In genomic region chr7:68843374-68843773, GRCm38 (mm10) we compare ENCODE assay signal across 10 mouse cellular contexts.
DNase-seq lines count a peak whose midpoint lies in the region; TF ChIP-seq lines count a peak whose summit lies in the region.
"Had no signal": no experiment of that assay in that cellular context is flagged by ENCODE, and none has a peak within 500 bp of the region (broad histone marks: within the 10 kb centered on the region; RNA-seq: fewer than 3 reads in every experiment).

No protein-coding gene starts in this region.

- no peak overlapping the region for H3K27ac ChIP-seq in gastrocnemius, adult 2 months
- H3K27ac ChIP-seq: midbrain, embryonic 12.5 days had no signal

- DNase-seq in gastrocnemius, adult 2 months = peak; percentile 22
- no peak for DNase-seq in gastrocnemius, postnatal 25 days
- peak; percentile 13 for DNase-seq in ovary, postnatal 36 days (ENCODE audit: low spot score)
- DNase-seq in ovary, adult 18-20 months (ENCODE audit: low spot score) = no peak
- peak; percentile 12 for DNase-seq in brain, adult 2 months (ENCODE audit: low read depth, low spot score)
- DNase-seq in lung, postnatal 10 days = peak; percentile 32
- DNase-seq in left cerebral cortex, postnatal 25 days (ENCODE audit: low spot score in 2 of 2) = no peak
- no peak for DNase-seq in heart, postnatal 36 days
- DNase-seq: heart, postnatal 14 days had no signal

- H3K4me3 ChIP-seq in gastrocnemius, adult 2 months = no peak overlapping the region
- H3K4me3 ChIP-seq: midbrain, embryonic 12.5 days had no signal

- intact Hi-C loops in gastrocnemius, adult 2 months (cut with DNase I) = no loop called here
- intact Hi-C loops in left cerebral cortex, postnatal 25 days (cut with DNase I) = no loop called here
- intact Hi-C loops in heart, postnatal 36 days (cut with DNase I) = no loop called here

- TF ChIP-seq CTCF in gastrocnemius, adult 2 months (IDR thresholded peaks at IDR 0.05) = peak; percentile 56

Comparison
In these comparisons a context has a peak if more than half of its experiments do, and no peak if none do; other contexts are left out.
1. DNase-seq: peak in gastrocnemius, adult 2 months (single experiment), ovary, postnatal 36 days (single experiment), brain, adult 2 months (single experiment) and lung, postnatal 10 days (single experiment); none in gastrocnemius, postnatal 25 days (single experiment), ovary, adult 18-20 months (single experiment), left cerebral cortex, postnatal 25 days (0 of 2) and heart, postnatal 36 days (0 of 2).